Mouse (Mus musculus) heart, embryonic 11.5 days (tissue): ENCODE data around the gene A730071L15Rik. TPM values are rescaled to one million over a fixed set of nuclear protein-coding genes. Genes with fewer than 3 reads are reported as not detected.

ENCODE experiments used
- ATAC-seq: fragments of 200-750 bp; cut with Nextera tagmentation; replicated peaks from 2 replicates; pipeline ENCODE4 v1.8.0; 2017; ENCODE audit warnings: moderate library complexity; ENCODE audit not compliant: insufficient number of reproducible peaks, low FRiP score, low TSS enrichment
- H3K27ac ChIP-seq: fragments of 300-500 bp; sonication (generic); 2 replicates; pipeline ENCODE4 v1.5.1; 2014; ENCODE audit warnings: mild to moderate bottlenecking, low read depth, low read length
- H3K27me3 ChIP-seq: fragments of 300-500 bp; sonication (generic); 2 replicates; pipeline ENCODE4 v1.6.1; 2014; ENCODE audit warnings: mild to moderate bottlenecking, low read length, mixed read lengths; ENCODE audit not compliant: control insufficient read depth, insufficient read depth
- H3K36me3 ChIP-seq: fragments of 300-500 bp; sonication (generic); 2 replicates; pipeline ENCODE4 v1.6.1; 2014; ENCODE audit warnings: mild to moderate bottlenecking, low read length, moderate library complexity, mixed read lengths; ENCODE audit not compliant: control insufficient read depth, insufficient read depth
- H3K4me1 ChIP-seq: fragments of 300-500 bp; sonication (generic); 2 replicates; pipeline ENCODE4 v1.6.1; 2014; ENCODE audit warnings: low read length; ENCODE audit not compliant: control insufficient read depth, insufficient read depth
- H3K4me2 ChIP-seq: fragments of 300-500 bp; sonication (generic); 2 replicates; pipeline ENCODE4 v1.6.1; 2014; ENCODE audit warnings: mild to moderate bottlenecking, moderate library complexity
- H3K4me3 ChIP-seq: fragments of 300-500 bp; sonication (generic); 2 replicates; pipeline ENCODE4 v1.5.1; 2014; ENCODE audit warnings: low read depth, low read length
- H3K9ac ChIP-seq: fragments of 300-500 bp; sonication (generic); 2 replicates; pipeline ENCODE4 v1.6.1; 2014; ENCODE audit warnings: mild to moderate bottlenecking, low read depth, low read length, moderate library complexity
- H3K9me3 ChIP-seq: fragments of 300-500 bp; sonication (generic); replicated peaks from 2 replicates; pipeline ENCODE4 v1.6.1; 2016; ENCODE audit warnings: low read length; ENCODE audit not compliant: control insufficient read depth
- WGBS: fragments of 180-500 bp; shearing (Covaris S2); extraction: QIAGEN DNeasy Blood & Tissue Kit; methylation state at CpG from one replicate; pipeline ENCODE4 v1.1.7; 2014; ENCODE audit not compliant: insufficient replicate concordance; 5-methylcytosine and 5-hydroxymethylcytosine counted together
- polyA plus RNA-seq: library from polyadenylated mRNA; unstranded; fragments of >200 nt; fragmentation: Nextera tagmentation; extraction: Ambion mirVana; gene quantifications from 2 replicates; pipeline ENCODE4 v1.2.1, GENCODE M21; 2014

Gene A730071L15Rik
- polyA plus RNA-seq, 1 experiment from 2014 or later = 0.84 TPM

DNA sequence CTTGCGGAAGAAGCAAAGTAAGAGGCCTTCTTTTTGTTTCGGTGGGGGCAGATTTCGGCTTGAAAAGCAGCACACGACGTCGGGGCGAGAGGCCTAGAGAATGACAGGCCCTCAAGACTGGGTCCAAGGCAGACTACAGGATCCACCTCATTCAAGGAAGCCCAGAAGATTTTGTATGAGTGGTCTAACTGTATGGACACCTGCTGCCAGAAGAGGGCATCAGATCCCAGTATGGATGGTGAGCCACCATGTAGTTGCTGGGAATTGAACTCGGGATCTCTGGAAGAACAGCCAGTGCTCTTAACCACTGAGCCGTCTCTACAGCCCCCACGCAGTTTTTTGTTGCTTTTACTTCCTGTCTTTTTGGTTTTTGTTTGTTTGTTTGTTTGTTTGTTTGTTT, 22.4 kb downstream of the A730071L15Rik start:
- H3K4me3 ChIP-seq = no peak overlapping the region
- WGBS = 87% methylated on average over 10 of the region's 10 CpGs
- no peaks in the 10 kb centered on the region for H3K9me3 ChIP-seq
- no peaks in the 10 kb centered on the region for H3K27me3 ChIP-seq
- H3K9ac ChIP-seq = no peak overlapping the region
- no peak for ATAC-seq
- no peak overlapping the region for H3K4me2 ChIP-seq
- no peaks in the 10 kb centered on the region for H3K36me3 ChIP-seq
- no peak overlapping the region for H3K27ac ChIP-seq
- no peaks in the 10 kb centered on the region for H3K4me1 ChIP-seq

DNA sequence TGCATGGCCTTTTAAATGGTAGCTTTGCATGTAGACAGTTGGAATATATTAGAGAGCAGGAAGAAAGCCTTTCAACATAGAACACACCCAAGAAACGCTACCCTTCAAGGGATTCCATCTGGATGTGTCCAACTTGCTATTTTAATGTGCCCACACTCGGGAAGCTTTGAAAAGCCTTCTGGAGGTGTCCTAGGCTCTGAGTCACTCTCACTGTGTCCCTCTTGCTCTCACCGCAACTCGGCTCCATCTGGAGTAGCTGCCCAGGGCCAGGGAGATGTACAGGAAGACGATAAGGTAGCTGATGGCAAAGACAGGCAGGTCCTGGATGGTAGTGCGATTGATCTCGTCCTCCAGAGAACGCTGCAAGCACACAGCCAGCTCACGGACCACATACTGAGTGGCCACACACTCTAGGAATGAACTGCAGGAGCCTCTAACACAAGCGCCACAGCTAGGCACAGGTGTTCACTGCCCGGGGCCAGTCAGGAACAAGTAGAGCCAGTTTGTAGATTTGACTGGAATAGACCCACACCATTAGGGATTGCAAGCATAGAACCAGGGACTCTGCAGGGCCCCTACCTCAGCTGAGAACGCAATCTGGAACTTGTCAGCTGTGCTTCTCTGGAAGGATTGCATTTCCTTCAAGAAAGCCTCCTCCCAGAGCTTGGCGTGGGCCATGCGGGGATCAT, 24.9 kb downstream of the A730071L15Rik start:
- WGBS = 69% methylated on average over 14 of the region's 14 CpGs

DNA sequence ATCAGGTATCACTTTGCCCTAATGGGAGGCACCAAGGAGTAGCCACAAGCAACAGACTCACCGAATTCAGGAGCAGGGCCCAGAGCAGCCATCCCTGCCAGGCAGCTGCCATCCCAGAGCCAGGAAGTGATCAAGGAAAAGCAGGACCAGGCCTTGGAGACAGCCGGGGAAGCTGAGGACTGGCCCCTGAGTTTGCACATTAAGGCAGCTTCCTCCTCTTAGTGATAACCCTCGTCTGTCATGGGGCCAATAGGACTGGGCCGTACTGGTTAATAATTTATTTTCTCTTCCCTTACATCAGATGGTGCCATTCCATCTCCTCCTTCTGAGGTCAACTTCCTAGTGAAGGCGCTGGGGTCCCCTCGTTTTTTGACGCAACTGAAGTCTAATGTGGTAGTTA, 30.2 kb downstream of the A730071L15Rik start, which contains the start of gene Npc1l1:
Gene Npc1l1 (minus strand): TSS at position 132 of the 400 bp plus-strand sequence.
- H3K4me1 ChIP-seq = no peaks in the 10 kb centered on the region
- H3K4me3 ChIP-seq = no peak within 1 kb of the TSS
- H3K9ac ChIP-seq = no peak within 1 kb of the TSS
- no peaks in the 10 kb centered on the region for H3K36me3 ChIP-seq
- 72% methylated on average over 7 of the region's 7 CpGs for WGBS
- peaks cover 2% of the 10 kb centered on the region; the same call in 1 of the 2 replicates for H3K27me3 ChIP-seq
- no peak for ATAC-seq
- no peak within 1 kb of the TSS for H3K27ac ChIP-seq
- H3K4me2 ChIP-seq = no peak within 1 kb of the TSS
- H3K9me3 ChIP-seq = no peaks in the 10 kb centered on the region; the same call in 1 of the 2 replicates

More for the DNA sequence above, 24.9 kb downstream of the A730071L15Rik start:
- Histone ChIP-seq H3K27ac (no peak overlapping the region), H3K4me3 (no peak overlapping the region), H3K9me3 (no peaks in the 10 kb centered on the region), H3K4me1 (no peaks in the 10 kb centered on the region), H3K36me3 (no peaks in the 10 kb centered on the region), H3K4me2 (no peak overlapping the region), H3K9ac (no peak overlapping the region), H3K27me3 (peaks cover 2% of the 10 kb centered on the region; the same call in 1 of the 2 replicates)
- no peak for ATAC-seq

DNA sequence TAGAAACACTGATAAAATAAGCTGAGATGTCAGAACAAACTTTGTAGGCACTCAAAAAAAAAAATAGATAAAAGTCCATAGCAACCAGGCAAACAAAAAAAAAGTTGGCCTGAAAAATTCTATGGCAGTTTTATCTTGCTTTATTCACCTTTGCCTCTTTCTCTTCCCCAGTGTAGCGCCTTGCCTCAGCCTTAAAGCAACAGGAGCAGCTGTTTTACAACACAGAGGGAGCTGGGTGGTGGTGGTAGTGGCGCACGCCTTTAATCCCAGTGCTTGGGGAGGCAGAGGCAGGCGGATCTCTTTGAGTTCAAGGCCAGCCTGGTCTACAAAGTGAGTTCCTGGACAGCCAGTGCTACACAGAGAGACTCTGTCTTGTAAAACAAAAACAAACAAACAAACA, 33.2 kb downstream of the A730071L15Rik start:
- peaks cover 2% of the 10 kb centered on the region; the same call in 1 of the 2 replicates for H3K27me3 ChIP-seq
- 78% methylated on average over 4 of the region's 4 CpGs for WGBS
- peaks cover 3% of the 10 kb centered on the region for H3K9me3 ChIP-seq
- no peak overlapping the region for H3K4me2 ChIP-seq
- ATAC-seq = no peak
- no peak overlapping the region for H3K4me3 ChIP-seq
- H3K36me3 ChIP-seq = no peaks in the 10 kb centered on the region
- no peak overlapping the region for H3K9ac ChIP-seq
- no peak overlapping the region for H3K27ac ChIP-seq
- no peaks in the 10 kb centered on the region for H3K4me1 ChIP-seq

DNA sequence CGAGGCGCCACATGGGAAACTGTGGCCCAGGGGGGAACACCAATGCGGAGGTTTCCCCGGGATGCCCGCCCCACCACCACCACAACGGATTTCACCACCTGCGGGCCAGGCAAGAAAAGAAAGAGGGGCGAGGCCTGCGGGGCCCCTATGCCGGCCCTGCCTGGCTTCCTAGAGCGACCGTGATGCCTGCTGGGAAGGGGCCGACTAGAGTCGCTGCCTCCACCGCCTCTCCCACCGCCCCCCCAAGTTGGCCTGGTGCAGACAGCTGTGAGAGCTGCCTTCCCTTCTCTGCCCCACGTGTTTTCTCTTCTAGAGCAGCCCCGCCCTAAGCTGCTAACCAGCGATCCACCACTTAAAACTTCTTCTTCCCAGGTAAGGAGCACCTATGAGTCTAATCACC, 44.9 kb downstream of the A730071L15Rik start:
- no peaks in the 10 kb centered on the region for H3K9me3 ChIP-seq
- H3K4me3 ChIP-seq = no peak overlapping the region
- no peak overlapping the region for H3K27ac ChIP-seq
- no peaks in the 10 kb centered on the region for H3K27me3 ChIP-seq
- H3K9ac ChIP-seq = no peak overlapping the region
- 46% methylated on average over 19 of the region's 19 CpGs for WGBS
- no peak for ATAC-seq
- no peak overlapping the region for H3K4me2 ChIP-seq
- H3K36me3 ChIP-seq = no peaks in the 10 kb centered on the region
- no peaks in the 10 kb centered on the region for H3K4me1 ChIP-seq

Other genes starting within 250 kb of the A730071L15Rik start
- 2.0 and 2.6 TPM in 2 replicates for gene Gck, start 249.9 kb upstream of the A730071L15Rik start, polyA plus RNA-seq
- 19.3 and 25.4 TPM in 2 replicates for gene Ykt6, start 244.3 kb upstream of the A730071L15Rik start, polyA plus RNA-seq
- 2.4 and 2.7 TPM in 2 replicates for gene Camk2b, start 133.7 kb upstream of the A730071L15Rik start, polyA plus RNA-seq
- gene Nudcd3, start 386 bp downstream of the A730071L15Rik start, polyA plus RNA-seq = 28.8 and 33.7 TPM in 2 replicates
- not detected in 2 replicates for gene Npc1l1, start 30.1 kb downstream of the A730071L15Rik start, polyA plus RNA-seq
- gene Ddx56, start 67.7 kb downstream of the A730071L15Rik start, polyA plus RNA-seq = 69.5 and 71.7 TPM in 2 replicates
- 92.0 and 94.3 TPM in 2 replicates for gene Tmed4, start 74.8 kb downstream of the A730071L15Rik start, polyA plus RNA-seq
- 201 and 244 TPM in 2 replicates for gene Ogdh, start 91.6 kb downstream of the A730071L15Rik start, polyA plus RNA-seq
- gene Zmiz2, start 189.0 kb downstream of the A730071L15Rik start, polyA plus RNA-seq = 6.8 and 7.9 TPM in 2 replicates
- gene Ppia, start 215.4 kb downstream of the A730071L15Rik start, polyA plus RNA-seq = 4,475 and 4,598 TPM in 2 replicates
- 353 and 356 TPM in 2 replicates for gene H2afv, start 244.4 kb downstream of the A730071L15Rik start, polyA plus RNA-seq